Mouse (Mus musculus): Measurements from ENCODE around the gene Tcf7l1. TPM values are rescaled to one million over a fixed set of nuclear protein-coding genes. Genes with fewer than 3 reads are reported as not detected.

Gene Tcf7l1
- polyA plus RNA-seq, 1 experiment = 29.1 TPM

- H3K4me3 ChIP-seq (replicated peaks; ENCODE audit: control insufficient read depth, low read depth, low read length) = no peak overlapping the region
- H3K27ac ChIP-seq (ENCODE audit: control insufficient read depth, insufficient read depth, low read depth, low read length, poor library complexity) = no peak overlapping the region
- 33% methylated on average over 5 of the region's 5 CpGs for WGBS
- H3K4me1 ChIP-seq (ENCODE audit: control insufficient read depth, insufficient read depth, low read length) = no peaks in the 10 kb centered on the region; the same call in none of the 2 replicates
- TF ChIP-seq POLR2A (IDR thresholded peaks at IDR 0.05; ENCODE audit: borderline replicate concordance, control insufficient read depth, low read depth, low read length) (no peak), CTCF (IDR thresholded peaks at IDR 0.05; ENCODE audit: control insufficient read depth, insufficient read depth, low read length) (no peak)
Observed at GRCm38 (mm10) chr6:72689046-72689445, 100.0 kb downstream of the Tcf7l1 start.

- no peak overlapping the region for H3K27ac ChIP-seq (ENCODE audit: control insufficient read depth, insufficient read depth, low read depth, low read length, poor library complexity)
- no peak overlapping the region for H3K4me3 ChIP-seq (replicated peaks; ENCODE audit: control insufficient read depth, low read depth, low read length)
- H3K4me1 ChIP-seq (ENCODE audit: control insufficient read depth, insufficient read depth, low read length) = no peaks in the 10 kb centered on the region; the same call in 1 of the 2 replicates
- WGBS = 82% methylated on average over 9 of the region's 9 CpGs
- TF ChIP-seq CTCF (IDR thresholded peaks at IDR 0.05; ENCODE audit: control insufficient read depth, insufficient read depth, low read length) (no peak), POLR2A (IDR thresholded peaks at IDR 0.05; ENCODE audit: borderline replicate concordance, control insufficient read depth, low read depth, low read length) (no peak)
Observed at GRCm38 (mm10) chr6:72685165-72685564, 103.9 kb downstream of the Tcf7l1 start.

GRCm38 (mm10) chr6:72684260-72684805, 104.7 kb downstream of the Tcf7l1 start:
- Histone ChIP-seq H3K4me3 (replicated peaks; ENCODE audit: control insufficient read depth, low read depth, low read length) (no peak overlapping the region), H3K4me1 (ENCODE audit: control insufficient read depth, insufficient read depth, low read length) (no peaks in the 10 kb centered on the region; the same call in 1 of the 2 replicates), H3K27ac (ENCODE audit: control insufficient read depth, insufficient read depth, low read depth, low read length, poor library complexity) (no peak overlapping the region)
- TF ChIP-seq POLR2A (IDR thresholded peaks at IDR 0.05; ENCODE audit: borderline replicate concordance, control insufficient read depth, low read depth, low read length) (no peak), CTCF (IDR thresholded peaks at IDR 0.05; ENCODE audit: control insufficient read depth, insufficient read depth, low read length) (no peak)
- WGBS = 72% methylated on average over 4 of the region's 4 CpGs

- Histone ChIP-seq H3K27ac (ENCODE audit: control insufficient read depth, insufficient read depth, low read depth, low read length, poor library complexity) (no peak overlapping the region), H3K4me1 (ENCODE audit: control insufficient read depth, insufficient read depth, low read length) (no peaks in the 10 kb centered on the region), H3K4me3 (replicated peaks; ENCODE audit: control insufficient read depth, low read depth, low read length) (no peak overlapping the region)
- TF ChIP-seq POLR2A (IDR thresholded peaks at IDR 0.05; ENCODE audit: borderline replicate concordance, control insufficient read depth, low read depth, low read length) = no peak
- WGBS = 84% methylated on average over 4 of the region's 4 CpGs
Observed at GRCm38 (mm10) chr6:72682238-72682637, 106.8 kb downstream of the Tcf7l1 start.

GRCm38 (mm10) chr6:72680936-72681335, 108.1 kb downstream of the Tcf7l1 start:
- WGBS = 83% methylated on average over 9 of the region's 9 CpGs
- H3K27ac ChIP-seq (ENCODE audit: control insufficient read depth, insufficient read depth, low read depth, low read length, poor library complexity) = no peak overlapping the region
- no peak overlapping the region for H3K4me3 ChIP-seq (replicated peaks; ENCODE audit: control insufficient read depth, low read depth, low read length)
- TF ChIP-seq CTCF (IDR thresholded peaks at IDR 0.05; ENCODE audit: control insufficient read depth, insufficient read depth, low read length) = no peak
- no peak for TF ChIP-seq POLR2A (IDR thresholded peaks at IDR 0.05; ENCODE audit: borderline replicate concordance, control insufficient read depth, low read depth, low read length)
- no peaks in the 10 kb centered on the region for H3K4me1 ChIP-seq (ENCODE audit: control insufficient read depth, insufficient read depth, low read length)

GRCm38 (mm10) chr6:72678631-72679030, 110.4 kb downstream of the Tcf7l1 start:
- H3K4me1 ChIP-seq (ENCODE audit: control insufficient read depth, insufficient read depth, low read length) = no peaks in the 10 kb centered on the region
- H3K4me3 ChIP-seq (replicated peaks; ENCODE audit: control insufficient read depth, low read depth, low read length) = no peak overlapping the region
- TF ChIP-seq CTCF (IDR thresholded peaks at IDR 0.05; ENCODE audit: control insufficient read depth, insufficient read depth, low read length) (no peak), POLR2A (IDR thresholded peaks at IDR 0.05; ENCODE audit: borderline replicate concordance, control insufficient read depth, low read depth, low read length) (no peak)
- 85% methylated on average over 9 of the region's 9 CpGs for WGBS
- no peak overlapping the region for H3K27ac ChIP-seq (ENCODE audit: control insufficient read depth, insufficient read depth, low read depth, low read length, poor library complexity)

- 79% methylated on average over 11 of the region's 11 CpGs for WGBS
- Histone ChIP-seq H3K4me3 (replicated peaks; ENCODE audit: control insufficient read depth, low read depth, low read length) (no peak overlapping the region), H3K4me1 (ENCODE audit: control insufficient read depth, insufficient read depth, low read length) (no peaks in the 10 kb centered on the region), H3K27ac (ENCODE audit: control insufficient read depth, insufficient read depth, low read depth, low read length, poor library complexity) (no peak overlapping the region)
- TF ChIP-seq CTCF (IDR thresholded peaks at IDR 0.05; ENCODE audit: control insufficient read depth, insufficient read depth, low read length) = no peak
- no peak for TF ChIP-seq POLR2A (IDR thresholded peaks at IDR 0.05; ENCODE audit: borderline replicate concordance, control insufficient read depth, low read depth, low read length)
Observed at GRCm38 (mm10) chr6:72677510-72678220, 111.4 kb downstream of the Tcf7l1 start.

- no peaks in the 10 kb centered on the region for H3K4me1 ChIP-seq (ENCODE audit: control insufficient read depth, insufficient read depth, low read length)
- H3K4me3 ChIP-seq (replicated peaks; ENCODE audit: control insufficient read depth, low read depth, low read length) = no peak overlapping the region
- H3K27ac ChIP-seq (ENCODE audit: control insufficient read depth, insufficient read depth, low read depth, low read length, poor library complexity) = no peak overlapping the region
- TF ChIP-seq POLR2A (IDR thresholded peaks at IDR 0.05; ENCODE audit: borderline replicate concordance, control insufficient read depth, low read depth, low read length) = no peak
- no peak for TF ChIP-seq CTCF (IDR thresholded peaks at IDR 0.05; ENCODE audit: control insufficient read depth, insufficient read depth, low read length)
- 72% methylated on average over 10 of the region's 10 CpGs for WGBS
Observed at GRCm38 (mm10) chr6:72677079-72677478, 112.0 kb downstream of the Tcf7l1 start.

All from bone marrow, adult 2 months (tissue).